Mouse (Mus musculus) layer of hippocampus, adult 2 months (tissue): ENCODE data around the gene Cul7. TPM values are rescaled to one million over a fixed set of nuclear protein-coding genes. Genes with fewer than 3 reads are reported as not detected.

Experiments used
- DNase-seq, 2 experiments: peaks; one replicate each; pipeline ENCODE4 v3.0.0; 2022; ENCODE audit warnings: low spot score in 2 of 2
- H3K27ac ChIP-seq: fragments of 200-600 bp; 2 replicates; pipeline ENCODE4 v1.8.1; 2022
- H3K4me3 ChIP-seq: fragments of 200-600 bp; 2 replicates; pipeline ENCODE4 v1.8.1; 2022; ENCODE audit warnings: mild to moderate bottlenecking
- CTCF ChIP-seq: fragments of 200-600 bp; conservative IDR thresholded peaks from 2 replicates; pipeline ENCODE4 v1.8.1; 2022; ENCODE audit warnings: antibody characterized with exemption, mild to moderate bottlenecking, moderate library complexity
- total RNA-seq, 2 experiments: library from RNA; stranded (reverse); gene quantifications; 2 replicates each; pipeline ENCODE4 v1.2.3; 2021

The Cul7 gene
- total RNA-seq, 2 experiments from 2014 or later = 19.1 to 20.4 TPM

GRCm38 (mm10) chr17:46618769-46619682 lies 31.1 kb upstream of the Cul7 start:
- DNase-seq = no peak
- peak overlapping the region; percentile 32; the same call in 1 of the 2 replicates for H3K27ac ChIP-seq
- H3K4me3 ChIP-seq = no peak overlapping the region

DNA sequence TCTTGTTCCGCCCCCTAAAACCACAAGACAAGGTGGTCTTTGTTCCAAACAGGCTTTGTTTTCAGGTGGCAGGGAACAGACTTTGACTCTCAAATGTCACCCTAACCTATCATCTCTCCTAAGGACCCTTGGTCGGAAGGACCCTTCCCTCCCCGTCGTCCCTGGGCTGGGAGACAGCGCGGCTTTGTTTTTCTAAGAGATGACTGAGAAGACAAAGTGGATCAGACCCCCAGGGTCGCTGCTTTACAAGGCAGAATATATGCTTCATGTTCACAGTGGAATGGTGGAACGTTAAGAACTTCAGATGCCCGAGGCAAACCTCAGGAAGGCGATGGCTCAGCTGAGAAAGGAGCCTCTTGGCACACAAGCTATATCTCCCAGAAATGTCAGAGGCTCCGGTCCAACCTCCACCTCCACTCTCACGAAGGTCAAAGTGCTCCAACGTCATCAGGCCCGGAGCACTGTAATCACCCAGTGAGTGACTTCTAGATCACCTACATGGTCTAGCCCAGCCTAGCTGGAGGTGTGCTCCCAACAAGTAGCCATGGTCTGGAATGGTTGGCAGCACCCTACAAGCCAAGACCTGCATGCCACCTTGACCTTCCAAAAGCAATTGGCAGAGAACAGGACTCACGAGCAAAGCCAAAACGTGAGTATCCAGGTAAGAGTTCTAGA lies 30.3 kb upstream of the Cul7 start:
- DNase-seq = no peak
- 0 out of 2 replicates have a peak overlapping the region, but pooled peaks have one; percentile 32 for H3K27ac ChIP-seq
- TF ChIP-seq CTCF = no peak
- no peak overlapping the region for H3K4me3 ChIP-seq

More at GRCm38 (mm10) chr17:46618769-46619682, 31.1 kb upstream of the Cul7 start:
- no peak for TF ChIP-seq CTCF

DNA sequence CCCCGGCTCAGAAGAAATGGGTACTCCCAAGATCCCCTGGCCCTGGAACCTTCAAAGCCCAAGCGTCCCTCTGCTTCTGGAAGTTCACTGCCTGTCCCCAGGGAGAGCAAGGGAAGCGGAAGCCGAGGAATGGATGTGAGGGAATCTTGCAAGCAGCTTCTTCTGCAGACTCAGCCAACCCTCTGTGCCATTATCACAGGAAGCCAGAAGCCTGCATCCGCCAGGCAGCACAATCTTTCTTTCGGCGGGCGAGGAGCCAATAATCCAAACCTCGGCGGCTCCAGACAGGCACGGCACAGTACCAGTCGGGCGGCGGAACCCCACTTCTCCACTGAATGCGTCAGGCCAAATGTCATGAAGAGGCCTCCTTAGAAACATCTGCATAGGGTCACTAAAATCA lies 28.8 kb upstream of the Cul7 start:
- Histone ChIP-seq H3K27ac (peak overlapping the region; percentile 55; the same call in 1 of the 2 replicates), H3K4me3 (no peak overlapping the region; the same call in 1 of the 2 replicates)
- no peak for TF ChIP-seq CTCF
- peak; percentile 55 to 61 for DNase-seq

DNA sequence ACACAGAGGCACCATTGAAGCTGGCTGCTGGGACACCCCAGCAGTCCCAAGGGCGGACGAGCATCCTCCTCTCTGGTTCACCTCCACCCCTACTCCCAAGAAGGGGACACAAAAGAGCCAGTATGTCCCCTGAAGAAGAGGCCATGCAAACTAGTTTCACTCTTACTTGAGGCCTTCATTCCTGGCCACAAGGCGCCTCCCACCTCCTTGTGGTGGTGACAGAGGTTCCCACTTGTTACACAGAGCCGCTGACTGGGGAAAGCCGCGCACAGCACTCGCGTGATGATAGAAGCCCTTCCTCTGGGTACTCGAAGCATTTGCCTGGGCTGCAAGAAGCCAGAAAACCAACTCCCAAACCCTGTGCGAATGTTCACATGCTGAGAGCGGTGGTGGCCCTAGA lies 27.9 kb upstream of the Cul7 start:
- no peak for DNase-seq
- H3K27ac ChIP-seq = no peak overlapping the region
- H3K4me3 ChIP-seq = no peak overlapping the region
- no peak for TF ChIP-seq CTCF

- no peak overlapping the region for H3K4me3 ChIP-seq
- TF ChIP-seq CTCF = peak; percentile 29
- DNase-seq = no peak
- H3K27ac ChIP-seq = no peak overlapping the region
Measured at GRCm38 (mm10) chr17:46623819-46624557, 26.1 kb upstream of the Cul7 start.

DNA sequence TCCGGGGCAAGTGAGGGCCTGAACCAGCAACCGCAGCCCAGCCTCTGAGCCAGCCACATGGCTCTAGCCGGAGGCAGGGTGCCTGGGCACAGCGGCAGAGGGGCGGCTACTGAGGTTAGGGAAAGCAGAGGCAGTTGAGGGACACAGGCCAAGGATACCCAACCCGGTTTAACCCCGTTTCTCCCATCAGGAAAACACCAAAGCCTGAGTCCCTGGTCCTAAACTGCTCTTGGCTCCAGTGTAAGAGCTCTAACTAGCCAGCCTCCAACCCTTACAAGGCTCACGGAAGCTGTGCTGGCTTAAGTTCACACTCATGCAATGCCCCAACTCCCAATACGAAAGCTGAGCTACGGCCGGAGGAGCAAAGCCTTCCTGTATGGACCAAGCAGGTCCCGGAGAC lies 25.5 kb upstream of the Cul7 start:
- no peak overlapping the region for H3K4me3 ChIP-seq
- DNase-seq = no peak
- H3K27ac ChIP-seq = no peak overlapping the region
- no peak for TF ChIP-seq CTCF

DNA sequence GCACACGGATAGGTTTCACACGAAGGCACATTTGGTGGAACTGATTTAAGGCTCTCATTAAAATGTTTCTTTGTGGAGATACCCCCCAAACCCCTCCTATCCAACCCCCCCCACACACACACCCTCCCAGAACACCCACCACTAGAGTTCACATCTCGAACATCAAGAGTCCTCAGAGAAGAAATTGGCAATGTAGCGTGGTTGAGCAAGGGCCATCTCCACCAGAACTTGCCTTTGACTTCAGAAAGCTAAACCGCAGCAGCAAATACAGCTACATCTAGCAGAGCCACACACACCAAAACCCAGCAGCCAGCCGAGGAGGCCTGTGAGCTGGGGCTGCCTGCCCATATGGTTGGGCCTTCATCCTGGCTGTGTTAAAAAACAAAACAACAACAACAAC lies 22.7 kb upstream of the Cul7 start:
- Histone ChIP-seq H3K4me3 (no peak overlapping the region), H3K27ac (no peak overlapping the region)
- DNase-seq = no peak
- no peak for TF ChIP-seq CTCF

DNA sequence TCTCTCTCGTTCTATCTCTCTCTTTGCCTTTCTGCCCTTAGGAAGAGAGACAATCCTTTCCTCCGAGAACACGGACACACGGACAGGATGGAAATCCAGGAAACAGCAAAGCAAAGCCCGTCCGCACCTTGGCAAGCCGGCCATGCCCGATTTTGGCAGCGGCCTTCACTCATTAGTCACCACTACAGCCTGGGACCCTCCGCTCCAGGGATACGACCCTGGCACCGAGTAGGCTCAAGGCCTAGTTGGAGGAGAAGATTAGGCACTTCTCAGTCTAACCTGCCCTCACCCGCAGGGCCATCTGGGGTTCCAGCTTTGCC lies 21.7 kb upstream of the Cul7 start:
- no peak for DNase-seq
- H3K4me3 ChIP-seq = peak overlapping the region; percentile 83
- peak overlapping the region; percentile 82 for H3K27ac ChIP-seq
- TF ChIP-seq CTCF = no peak

DNA sequence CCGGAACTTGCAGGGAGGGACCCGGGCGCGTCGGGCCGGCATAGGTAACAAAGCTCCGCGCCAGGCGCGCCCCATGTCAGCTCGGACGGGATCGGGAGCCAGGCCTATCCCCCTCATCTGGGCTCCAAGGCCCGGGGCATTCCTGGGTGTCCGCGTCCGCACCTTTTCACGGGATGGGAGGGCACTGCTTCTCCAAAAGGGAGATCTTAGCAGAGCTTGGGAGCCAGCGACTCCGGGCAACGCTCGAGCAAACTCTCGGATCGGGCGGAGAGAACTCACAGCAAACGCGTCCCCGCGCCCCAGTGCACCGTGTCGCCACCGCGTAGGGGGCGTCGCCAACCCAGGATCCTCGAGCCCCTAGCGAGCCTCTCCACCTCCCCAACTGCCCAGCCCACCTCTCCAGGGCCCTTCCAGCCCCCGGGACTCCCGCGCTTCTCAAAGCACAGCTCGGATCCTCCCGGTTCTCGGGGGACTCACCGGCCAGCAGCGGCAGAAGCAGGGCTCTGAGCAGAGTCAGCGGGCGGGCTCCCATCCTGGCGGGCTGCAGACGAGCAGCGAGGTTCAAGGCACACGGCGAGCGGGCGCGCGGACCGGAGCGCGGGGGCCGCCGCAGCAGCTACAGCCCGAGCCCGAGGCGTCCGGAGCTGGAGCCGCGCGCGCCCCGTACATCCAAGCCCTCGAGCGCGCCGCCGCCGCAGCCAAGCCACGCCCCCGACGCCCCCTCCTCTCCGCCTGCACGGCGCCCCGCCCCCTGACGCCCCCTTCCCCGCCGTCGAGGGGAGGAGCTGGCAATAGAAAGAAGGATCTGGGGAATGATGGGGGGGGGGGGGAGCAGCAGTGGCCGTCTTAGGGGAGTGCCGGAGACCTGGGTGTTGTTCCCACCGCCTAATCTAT lies 21.1 kb upstream of the Cul7 start, which contains the start of gene Ptk7:
Gene Ptk7 (minus strand): TSS at position 714 of the 894 bp plus-strand sequence.
- DNase-seq = peak; percentile 65 to 75
- Histone ChIP-seq H3K27ac (peak within 1 kb of the TSS; percentile 82), H3K4me3 (peak within 1 kb of the TSS; percentile 83)
- TF ChIP-seq CTCF = no peak

DNA sequence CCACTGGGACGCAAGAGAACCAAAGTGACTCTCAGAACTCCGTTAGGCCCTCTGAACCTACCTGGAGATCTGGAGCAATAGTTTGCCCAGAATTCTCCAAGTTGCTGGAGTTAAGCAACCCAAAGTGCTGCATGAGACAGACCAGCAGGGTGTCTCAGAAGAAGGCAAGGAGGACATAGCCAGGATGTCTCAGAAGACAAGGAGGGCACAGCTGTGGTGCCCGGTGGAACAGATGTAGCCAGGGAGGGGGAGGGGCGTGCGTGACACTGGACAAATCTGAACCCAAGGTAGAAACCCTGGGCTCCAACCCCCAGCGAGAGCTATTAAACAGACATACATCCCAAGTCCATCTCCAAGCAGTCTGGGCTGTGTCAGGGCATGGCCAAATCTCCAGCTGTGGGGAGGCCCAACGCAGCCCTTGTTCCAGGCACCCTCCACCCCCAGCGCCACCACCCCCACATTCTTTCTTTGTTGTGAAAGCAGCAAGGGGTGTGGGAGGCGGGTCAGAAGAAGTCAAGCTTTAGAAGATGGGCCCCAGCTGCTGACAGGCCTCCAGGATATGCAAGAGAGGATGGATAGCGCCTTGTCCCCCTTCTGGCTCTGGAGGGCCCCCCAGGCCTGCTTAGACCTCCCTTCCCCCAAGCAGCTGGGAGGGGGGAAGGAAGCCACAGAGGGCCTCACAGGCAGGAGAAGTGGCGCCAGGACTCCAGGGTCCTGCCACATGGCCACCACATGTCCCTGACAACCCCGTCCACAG lies 20.3 kb upstream of the Cul7 start:
- Histone ChIP-seq H3K4me3 (peak overlapping the region; percentile 83), H3K27ac (peak overlapping the region; percentile 51; the same call in 1 of the 2 replicates)
- TF ChIP-seq CTCF = no peak
- no peak for DNase-seq

GRCm38 (mm10) chr17:46636831-46637523 lies 13.2 kb upstream of the Cul7 start:
- TF ChIP-seq CTCF = peak; percentile 83

More at GRCm38 (mm10) chr17:46636831-46637523, 13.2 kb upstream of the Cul7 start:
- Histone ChIP-seq H3K27ac (peak overlapping the region; percentile 56), H3K4me3 (peak overlapping the region; percentile 20; the same call in 1 of the 2 replicates)
- DNase-seq = peak; percentile 68
